Mouse (Mus musculus) inflammation-experienced regulatory T-cells, adult 6 months (primary cell): ENCODE results near the gene Dusp15. TPM values are rescaled to one million over a fixed set of nuclear protein-coding genes. Genes with fewer than 3 reads are reported as not detected.

ENCODE experiments used
- ATAC-seq: one replicate; pipeline ENCODE4 v1.8.0; 2017
- polyA plus RNA-seq, 3 experiments: library from polyadenylated mRNA; unstranded; fragments of 100-300 nt; shearing (Covaris generic); gene quantifications; one replicate each; pipeline ENCODE4 v1.2.1; 2017

The Dusp15 gene
- polyA plus RNA-seq, 3 experiments from 2014 or later: not detected

DNA sequence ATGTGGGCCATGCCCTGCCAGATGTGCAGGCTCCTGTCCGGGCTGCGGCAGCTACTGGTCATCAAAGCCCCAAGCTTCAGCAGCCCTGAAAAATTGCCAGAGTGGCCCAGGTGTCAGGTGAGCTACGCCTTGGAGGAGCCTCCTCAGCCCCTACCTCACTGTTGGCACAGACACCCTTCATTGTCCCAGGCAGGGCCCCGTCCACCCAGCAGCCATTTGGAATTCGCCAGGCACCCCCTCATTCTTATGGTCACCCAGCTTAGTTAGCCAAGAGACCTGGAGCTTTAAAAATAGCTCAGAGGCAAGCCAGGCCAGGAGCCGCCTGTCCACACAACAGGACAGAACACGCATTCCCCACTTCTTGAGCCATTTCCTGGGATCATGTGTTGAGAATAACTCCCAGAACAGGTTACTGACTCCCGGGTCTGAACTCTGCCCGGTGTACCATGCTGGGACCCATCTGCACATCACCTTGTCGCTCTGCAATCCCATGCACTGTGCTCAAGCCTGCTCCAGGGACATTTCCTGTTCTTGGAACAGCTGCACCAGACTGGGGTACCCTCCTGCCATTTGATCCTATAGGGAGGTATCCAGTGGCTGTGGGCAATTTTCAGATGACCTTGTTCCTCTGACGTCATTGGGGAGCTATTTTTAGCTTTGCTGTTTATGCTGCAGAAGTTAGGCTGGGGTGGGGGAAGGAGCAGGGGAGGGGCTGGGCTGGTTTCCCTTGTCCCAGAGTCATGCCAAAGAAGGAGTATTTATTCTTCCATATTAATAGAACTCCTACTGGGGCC, 46.3 kb downstream of the Dusp15 start:
- ATAC-seq: no peak

DNA sequence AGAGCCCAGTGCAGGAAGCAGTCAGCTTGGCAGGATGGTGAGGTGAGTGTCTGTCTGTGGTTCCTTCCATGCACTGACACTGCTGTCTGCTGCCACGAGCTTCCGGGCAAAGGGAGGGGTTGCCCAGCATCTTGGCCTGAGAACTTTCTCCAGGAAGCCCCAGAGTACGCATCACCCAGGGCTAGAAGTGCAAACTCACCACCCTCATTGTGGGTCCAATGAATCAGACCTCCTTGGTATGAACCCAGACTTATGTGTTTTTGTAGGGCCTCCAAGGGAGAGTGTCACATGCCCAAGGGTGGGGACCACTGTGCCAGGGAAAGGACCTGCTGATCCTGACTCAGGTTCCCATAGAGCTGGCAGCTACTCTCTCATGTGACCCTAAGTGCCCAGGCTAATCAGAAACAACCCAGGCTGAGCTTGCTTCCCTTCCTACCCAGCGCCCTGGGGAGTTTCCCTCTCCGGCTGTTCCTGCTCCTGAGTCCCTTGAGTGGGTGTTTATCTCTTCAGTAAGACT, 47.3 kb downstream of the Dusp15 start:
- peak; percentile 80 for ATAC-seq

DNA sequence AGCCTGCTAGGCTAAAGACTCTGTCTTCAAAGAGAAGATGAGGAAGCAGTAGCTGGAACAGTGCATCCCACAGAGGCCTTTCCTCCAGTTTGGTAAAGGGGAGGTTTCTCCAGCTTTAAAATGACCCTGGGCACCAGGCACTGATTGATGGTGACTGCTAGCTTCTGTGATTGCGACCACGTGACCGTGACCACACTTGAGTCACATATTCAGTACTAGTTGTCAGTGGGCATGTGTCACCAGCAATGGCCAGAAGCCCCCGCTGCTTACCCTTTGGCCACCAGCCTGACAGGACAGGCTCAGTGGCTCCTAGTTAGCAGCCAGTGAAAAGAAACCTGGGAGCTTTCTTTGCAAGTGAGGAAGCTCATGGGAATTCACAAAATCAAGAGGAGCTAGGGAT, 47.9 kb downstream of the Dusp15 start:
- no peak for ATAC-seq

DNA sequence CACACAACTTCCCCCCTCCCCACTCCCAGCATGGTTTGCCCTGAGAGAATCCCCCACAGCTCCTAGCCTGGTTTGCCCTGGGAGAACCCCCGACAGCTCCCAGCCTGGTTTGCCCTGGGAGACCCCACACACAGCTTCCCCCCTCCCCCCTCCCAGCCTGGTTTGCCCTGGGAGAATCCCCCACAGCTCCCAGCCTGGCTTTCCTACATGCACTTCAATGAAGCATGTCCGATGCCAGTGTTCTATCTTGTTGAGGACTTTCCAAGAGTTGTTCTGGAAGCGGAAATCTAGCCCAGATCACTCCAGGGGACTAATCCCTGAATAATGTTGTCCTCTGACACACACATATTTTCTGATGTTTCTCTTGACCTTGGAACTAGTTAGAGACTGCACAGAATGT, 48.8 kb downstream of the Dusp15 start:
- no peak for ATAC-seq

DNA sequence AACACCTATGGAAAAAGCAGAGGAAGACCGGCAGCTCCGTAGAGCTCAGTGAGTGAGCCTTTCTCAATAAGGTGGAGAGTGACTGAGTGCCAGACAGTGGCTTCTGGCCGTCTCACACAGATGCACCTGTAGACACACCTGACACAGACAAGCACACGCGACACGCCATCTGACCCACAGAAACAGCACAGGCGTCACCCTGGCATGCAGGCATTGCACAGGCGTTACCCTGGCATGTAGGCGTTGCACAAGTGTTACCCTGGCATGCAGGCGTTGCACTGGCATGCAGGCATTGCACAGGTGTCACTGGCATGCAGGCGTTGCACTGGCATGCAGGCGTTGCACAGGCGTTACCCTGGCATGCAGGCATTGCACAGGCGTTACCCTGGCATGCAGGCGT, 50.2 kb downstream of the Dusp15 start:
- ATAC-seq: no peak

DNA sequence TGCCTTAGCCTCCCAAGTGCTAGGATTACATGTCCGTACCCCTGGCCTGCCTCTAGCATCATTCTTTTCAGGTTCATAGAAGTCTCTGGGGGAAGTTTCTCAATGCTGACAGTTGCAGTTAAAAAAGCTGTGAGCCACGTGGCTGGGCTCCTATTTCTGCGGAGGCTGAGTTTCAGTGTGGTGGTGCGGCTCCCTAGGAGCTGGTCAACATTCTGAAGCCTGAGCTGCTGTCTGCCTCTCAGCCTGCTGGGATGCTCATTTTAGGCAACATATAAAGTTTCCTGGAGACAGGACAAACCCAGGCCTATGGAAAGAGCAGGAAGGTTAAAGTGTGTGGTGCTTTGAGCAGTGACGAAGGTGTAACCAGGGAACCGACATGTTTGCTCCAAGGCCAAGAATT, 52.5 kb downstream of the Dusp15 start:
- no peak for ATAC-seq

DNA sequence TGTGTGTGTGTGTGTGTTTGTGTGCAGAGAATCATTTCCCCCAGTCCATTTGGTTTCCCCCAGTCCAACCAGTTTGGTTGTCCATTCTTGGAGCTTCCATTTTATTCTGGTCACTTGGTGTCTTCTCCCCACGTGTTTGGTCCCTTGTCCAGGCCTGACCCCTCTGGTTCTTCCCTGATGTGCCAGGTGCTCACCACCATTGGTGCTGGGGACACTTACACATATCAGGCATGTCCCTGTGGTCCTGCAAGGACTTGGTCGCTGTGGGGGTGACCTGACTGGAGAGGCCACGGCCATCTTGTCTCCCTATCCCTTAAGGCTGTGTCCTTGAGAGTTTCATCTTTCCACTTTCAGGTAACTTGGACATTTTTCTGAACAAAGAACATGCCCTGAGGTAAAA, 54.6 kb downstream of the Dusp15 start:
- ATAC-seq: no peak

DNA sequence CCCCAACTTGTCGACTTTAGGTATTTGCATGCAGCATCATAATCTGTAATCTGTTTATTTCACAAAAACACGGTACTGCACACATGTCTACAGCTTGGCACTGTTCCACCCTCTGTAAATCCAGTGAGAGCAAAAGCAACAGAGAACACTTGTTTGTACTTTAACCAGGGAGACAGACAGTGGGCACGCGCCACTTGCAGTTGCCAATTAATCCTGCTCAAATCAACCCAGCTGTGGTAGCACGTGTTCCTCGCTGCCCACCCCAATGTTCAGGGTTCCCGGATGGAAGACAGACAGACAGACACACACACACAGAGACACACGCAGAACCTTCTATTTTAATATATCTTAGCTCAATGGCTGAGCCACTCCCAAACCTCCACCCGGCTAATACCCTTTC, 55.7 kb downstream of the Dusp15 start:
- no peak for ATAC-seq

Other genes with a start within 250 kb of the Dusp15 start
- under 1 TPM in 1 of 3 experiments, not detected in 2; 0.91 TPM for gene Id1, start 215.4 kb downstream of the Dusp15 start, polyA plus RNA-seq
- gene Cox4i2, start 197.5 kb downstream of the Dusp15 start, polyA plus RNA-seq: not detected
- gene Bcl2l1, start 120.0 kb downstream of the Dusp15 start, polyA plus RNA-seq: 10 to 100 TPM; 36.5 to 64.5 (median 41.8) TPM
- 10 to 100 TPM in 1 of 3 experiments, 1 to 10 TPM in 2; 5.3 to 56.1 (median 5.7) TPM for gene Tpx2, start 103.7 kb downstream of the Dusp15 start, polyA plus RNA-seq
- not detected for gene Mylk2, start 40.3 kb downstream of the Dusp15 start, polyA plus RNA-seq
- not detected for gene Foxs1, start 18.5 kb downstream of the Dusp15 start, polyA plus RNA-seq
- gene Ttll9, start 10.8 kb upstream of the Dusp15 start, polyA plus RNA-seq: 1 to 10 TPM in 2 of 3 experiments, under 1 TPM in 1; 0.92 to 1.6 (median 1.0) TPM
- 100 to 1,000 TPM; 149 to 191 (median 188) TPM for gene Pdrg1, start 63.7 kb upstream of the Dusp15 start, polyA plus RNA-seq
- gene Xkr7, start 80.2 kb upstream of the Dusp15 start, polyA plus RNA-seq: not detected
- gene Ccm2l, start 114.3 kb upstream of the Dusp15 start, polyA plus RNA-seq: not detected
- gene Hck, start 156.8 kb upstream of the Dusp15 start, polyA plus RNA-seq: 1 to 10 TPM in 1 of 3 experiments, under 1 TPM in 1, not detected in 1; 0.28 to 1.0 TPM
- 10 to 100 TPM; 31.2 to 49.1 (median 47.2) TPM for gene Tm9sf4, start 209.6 kb upstream of the Dusp15 start, polyA plus RNA-seq